Mouse (Mus musculus) C2C12 (cell line): ENCODE results near the gene Slc22a23.

Experiments used
- CEBPB ChIP-seq: IDR thresholded peaks from one replicate; pipeline ENCODE4 v1.6.1; 2011; ENCODE audit warnings: low read depth, mild to moderate bottlenecking, control low read depth, moderate library complexity
- CTCF ChIP-seq: IDR thresholded peaks from one replicate; pipeline ENCODE4 v1.5.1; 2011; ENCODE audit not compliant: control insufficient read depth, insufficient read depth, insufficient read length
- FOSL1 ChIP-seq: IDR thresholded peaks from one replicate; pipeline ENCODE4 v1.8.0; 2011; ENCODE audit warnings: mild to moderate bottlenecking, low read length; ENCODE audit not compliant: poor library complexity, insufficient read depth, severe bottlenecking
- MAX ChIP-seq: IDR thresholded peaks from one replicate; pipeline ENCODE4 v1.6.1; 2011; ENCODE audit warnings: mild to moderate bottlenecking, control low read depth
- MYOD1 ChIP-seq: IDR thresholded peaks from one replicate; pipeline ENCODE4 v1.6.1; 2011; ENCODE audit warnings: low read depth; ENCODE audit not compliant: control insufficient read depth, insufficient read length
- MYOG ChIP-seq: IDR thresholded peaks from one replicate; pipeline ENCODE4 v1.6.1; 2011; ENCODE audit not compliant: control insufficient read depth, insufficient read length; ENCODE audit errors: extremely low read depth
- USF1 ChIP-seq: IDR thresholded peaks from one replicate; pipeline ENCODE4 v1.6.1; 2011; ENCODE audit warnings: low read depth, mild to moderate bottlenecking, control low read depth, moderate library complexity

DNA sequence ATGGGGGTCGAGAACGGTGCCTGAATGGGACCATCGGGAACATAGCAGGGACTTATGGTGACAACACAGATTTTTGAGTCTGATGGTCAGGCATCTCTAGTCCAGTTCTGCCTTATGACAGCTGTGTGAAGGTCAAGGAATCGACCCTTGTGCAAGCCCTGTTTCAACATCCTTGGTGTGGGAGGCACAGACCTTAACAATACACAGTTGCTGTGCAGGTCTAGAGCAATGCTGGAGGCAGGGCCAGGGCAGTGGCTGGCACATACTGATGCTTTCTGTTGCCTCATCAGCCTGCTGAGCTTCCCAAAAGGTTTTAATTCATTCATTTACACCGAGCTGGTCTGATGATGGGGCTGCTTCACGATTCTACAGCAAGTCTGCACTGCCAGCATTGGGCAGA, 28.5 kb downstream of the Slc22a23 start:
- no peak for TF ChIP-seq CTCF
- TF ChIP-seq USF1, result no peak
- TF ChIP-seq MAX, result no peak
- no peak for TF ChIP-seq CEBPB
- TF ChIP-seq MYOD1, result no peak
- no peak for TF ChIP-seq MYOG
- no peak for TF ChIP-seq FOSL1
